Mouse (Mus musculus) forebrain, embryonic 10.5 days (tissue): ENCODE data around the gene Myo15b. TPM values are rescaled to one million over a fixed set of nuclear protein-coding genes. Genes with fewer than 3 reads are reported as not detected.

Experiments
- DNase-seq: peaks from one replicate; pipeline ENCODE4 v3.0.0-alpha.2; 2017; ENCODE audit warnings: low spot score; ENCODE audit errors: extremely low spot score
- H3K27ac ChIP-seq: fragments of 300-500 bp; sonication (generic); 2 replicates; pipeline ENCODE4 v1.5.1; 2016; ENCODE audit warnings: mild to moderate bottlenecking
- H3K27me3 ChIP-seq: fragments of 300-500 bp; sonication (generic); 2 replicates; pipeline ENCODE4 v1.6.1; 2016; ENCODE audit warnings: mild to moderate bottlenecking; ENCODE audit not compliant: poor library complexity, severe bottlenecking
- H3K36me3 ChIP-seq: fragments of 300-500 bp; sonication (generic); replicated peaks from 2 replicates; pipeline ENCODE4 v1.6.1; 2016; ENCODE audit warnings: mild to moderate bottlenecking, moderate library complexity
- H3K4me1 ChIP-seq: fragments of 300-500 bp; sonication (generic); 2 replicates; pipeline ENCODE4 v1.6.1; 2016
- H3K4me3 ChIP-seq: fragments of 300-500 bp; sonication (generic); 2 replicates; pipeline ENCODE4 v1.5.1; 2016; ENCODE audit warnings: mild to moderate bottlenecking, moderate library complexity
- H3K9me3 ChIP-seq: fragments of 300-500 bp; sonication (generic); 2 replicates; pipeline ENCODE4 v1.6.1; 2016; ENCODE audit warnings: mild to moderate bottlenecking, moderate library complexity
- WGBS: fragments of 180-500 bp; shearing (Covaris S2); methylation state at CpG from one replicate; pipeline ENCODE4 v1.1.7; 2016; 5-methylcytosine and 5-hydroxymethylcytosine counted together
- polyA plus RNA-seq: library from polyadenylated mRNA; unstranded; fragments of >200 nt; fragmentation: Nextera tagmentation; extraction: Ambion mirVana; gene quantifications from 2 replicates; pipeline ENCODE4 v1.2.1, GENCODE M21; 2016

Gene Myo15b
- polyA plus RNA-seq = 0.06 and 0.11 TPM in 2 replicates

- peak; percentile 32 for DNase-seq
- H3K4me3 ChIP-seq = peak within 1 kb of the TSS; percentile 45
- peaks cover 20% of the 10 kb centered on the region for H3K4me1 ChIP-seq
- H3K27ac ChIP-seq = peak within 1 kb of the TSS; percentile 26; the same call in 1 of the 2 replicates
- H3K27me3 ChIP-seq = peaks cover 82% of the 10 kb centered on the region
- 11% methylated on average over 27 of the region's 27 CpGs for WGBS
- no peaks in the 10 kb centered on the region for H3K36me3 ChIP-seq
- H3K9me3 ChIP-seq = no peaks in the 10 kb centered on the region
Observed at GRCm38 (mm10) chr11:115858354-115858753, at the start of gene Myo15b. Myo15b (plus strand) TSS chr11:115858406.

DNA sequence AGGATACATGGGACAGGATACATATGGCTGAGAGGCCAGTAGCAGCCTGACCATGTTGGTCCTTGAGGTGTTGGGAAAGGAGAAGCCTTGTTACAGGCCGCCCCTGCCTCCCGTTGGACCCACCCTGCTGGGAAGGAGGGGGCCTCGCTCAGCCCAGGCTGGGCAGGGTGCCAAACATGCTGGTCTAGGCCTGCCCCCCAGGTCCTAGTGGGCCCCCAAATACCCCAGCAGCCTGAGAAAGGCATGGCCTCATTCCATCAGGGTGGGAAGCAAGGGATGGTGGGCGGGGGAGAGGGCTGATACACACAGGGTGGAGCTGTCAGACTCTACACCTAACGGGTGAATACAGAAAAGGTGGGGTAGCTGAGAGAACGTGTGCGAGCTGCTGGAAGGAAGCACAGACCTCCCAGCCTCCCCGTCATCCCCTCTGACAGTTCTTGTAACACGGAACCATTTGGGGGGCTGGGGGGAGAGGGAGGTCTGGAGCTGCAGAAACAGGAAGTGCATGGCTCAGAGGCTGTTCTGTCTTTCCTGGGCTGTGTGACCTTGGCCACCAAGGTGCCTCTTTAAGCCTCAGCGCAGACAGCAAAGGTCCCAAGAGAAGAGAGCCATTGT is 49.4 kb upstream of the Myo15b start:
- Histone ChIP-seq H3K27ac (peak overlapping the region; percentile 68), H3K36me3 (peaks cover 80% of the 10 kb centered on the region), H3K4me1 (peaks cover 66% of the 10 kb centered on the region), H3K9me3 (no peaks in the 10 kb centered on the region), H3K27me3 (no peaks in the 10 kb centered on the region), H3K4me3 (peak overlapping the region; percentile 18)
- 82% methylated on average over 10 of the region's 10 CpGs for WGBS
- DNase-seq = no peak

- Histone ChIP-seq H3K27me3 (no peaks in the 10 kb centered on the region), H3K9me3 (no peaks in the 10 kb centered on the region), H3K27ac (peak overlapping the region; percentile 68), H3K4me3 (no peak overlapping the region), H3K36me3 (peaks cover 75% of the 10 kb centered on the region), H3K4me1 (peaks cover 70% of the 10 kb centered on the region)
- 74% methylated on average over 8 of the region's 8 CpGs for WGBS
- DNase-seq = no peak
Observed at GRCm38 (mm10) chr11:115809311-115809781, 48.9 kb upstream of the Myo15b start.

GRCm38 (mm10) chr11:115810377-115810776 is 47.8 kb upstream of the Myo15b start:
- 93% methylated on average over 14 of the region's 14 CpGs for WGBS
- Histone ChIP-seq H3K36me3 (peaks cover 64% of the 10 kb centered on the region), H3K27me3 (no peaks in the 10 kb centered on the region), H3K4me3 (peak overlapping the region; percentile 89), H3K27ac (0 out of 2 replicates have a peak overlapping the region, but pooled peaks have one; percentile 25), H3K4me1 (peaks cover 79% of the 10 kb centered on the region), H3K9me3 (no peaks in the 10 kb centered on the region)
- DNase-seq = no peak

- H3K4me3 ChIP-seq = peak overlapping the region; percentile 89
- no peaks in the 10 kb centered on the region for H3K9me3 ChIP-seq
- peaks cover 59% of the 10 kb centered on the region for H3K36me3 ChIP-seq
- DNase-seq = no peak
- H3K27ac ChIP-seq = peak overlapping the region; percentile 96; the same call in 1 of the 2 replicates
- peaks cover 83% of the 10 kb centered on the region for H3K4me1 ChIP-seq
- WGBS = 88% methylated on average over 20 of the region's 20 CpGs
- H3K27me3 ChIP-seq = no peaks in the 10 kb centered on the region
Observed at GRCm38 (mm10) chr11:115811381-115812093, 46.7 kb upstream of the Myo15b start.

- Histone ChIP-seq H3K9me3 (no peaks in the 10 kb centered on the region), H3K27ac (peak overlapping the region; percentile 96; the same call in 1 of the 2 replicates), H3K4me1 (peaks cover 80% of the 10 kb centered on the region), H3K27me3 (no peaks in the 10 kb centered on the region), H3K36me3 (peaks cover 59% of the 10 kb centered on the region), H3K4me3 (peak overlapping the region; percentile 89)
- no peak for DNase-seq
- 49% methylated on average over 7 of the region's 7 CpGs for WGBS
Observed at GRCm38 (mm10) chr11:115812095-115812494, 46.1 kb upstream of the Myo15b start.

- no peak for DNase-seq
- 4% methylated on average over 27 of the region's 28 CpGs for whole genome bisulfite sequencing
- Histone ChIP-seq H3K36me3 (peaks cover 58% of the 10 kb centered on the region), H3K27ac (peak overlapping the region; percentile 96), H3K27me3 (no peaks in the 10 kb centered on the region), H3K4me1 (peaks cover 74% of the 10 kb centered on the region), H3K9me3 (no peaks in the 10 kb centered on the region), H3K4me3 (peak overlapping the region; percentile 89)
Observed at GRCm38 (mm10) chr11:115812533-115813420, 45.4 kb upstream of the Myo15b start.

DNA sequence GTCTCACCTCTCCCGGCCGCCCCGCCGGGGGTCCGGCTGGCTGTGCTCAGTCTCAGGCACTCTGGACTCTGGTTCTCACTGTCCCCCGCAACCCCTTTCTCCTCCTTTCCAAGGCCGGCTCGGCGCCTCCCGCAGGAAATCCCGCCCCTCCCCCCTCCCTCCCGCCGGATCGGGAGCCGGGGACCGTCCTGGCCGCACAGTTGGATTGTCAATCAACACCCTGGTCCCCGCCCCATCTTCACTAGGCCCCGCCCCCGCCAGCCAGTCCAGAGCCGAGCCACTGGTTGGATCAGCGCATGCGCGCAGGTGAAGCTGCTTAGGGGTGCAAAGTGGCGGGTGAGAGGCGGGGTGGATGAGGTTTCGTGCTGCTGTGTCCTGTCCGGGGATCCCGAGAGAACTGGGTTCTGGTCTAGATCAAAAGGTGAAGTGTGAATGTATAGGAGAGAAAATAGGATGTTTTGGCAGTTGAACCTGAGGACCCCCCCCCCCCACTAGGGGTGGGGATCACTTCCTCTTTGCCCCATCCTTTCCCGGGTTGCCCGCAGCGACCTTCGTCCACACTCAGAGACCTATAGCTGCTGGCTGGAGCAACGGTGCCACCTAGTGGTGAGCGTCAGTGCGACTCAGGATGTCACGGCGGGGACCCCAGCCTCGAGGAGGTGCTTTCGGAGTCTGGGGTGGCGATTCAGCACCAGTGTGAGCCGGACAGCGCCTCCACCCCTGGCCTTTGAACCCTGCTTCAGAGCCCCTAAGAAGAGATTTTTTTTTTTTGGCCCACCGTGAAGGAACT is 44.5 kb upstream of the Myo15b start, which contains the start of gene Caskin2:
Gene Caskin2 (minus strand): TSS at position 133 of the 790 bp plus-strand sequence.
- no peaks in the 10 kb centered on the region for H3K9me3 ChIP-seq
- under 1% methylated on average over 43 of the region's 44 CpGs for WGBS

GRCm38 (mm10) chr11:115814605-115815450 is 43.4 kb upstream of the Myo15b start, which contains the start of gene Tsen54:
Tsen54 (plus strand) TSS chr11:115814724.
- no peaks in the 10 kb centered on the region for H3K27me3 ChIP-seq
- H3K9me3 ChIP-seq = no peaks in the 10 kb centered on the region
- WGBS = under 1% methylated on average over 77 of the region's 84 CpGs
- peak within 1 kb of the TSS; percentile 89 for H3K4me3 ChIP-seq
- peak within 1 kb of the TSS; percentile 96 for H3K27ac ChIP-seq
- peak; percentile 87 for DNase-seq
- peaks cover 57% of the 10 kb centered on the region for H3K36me3 ChIP-seq
- peaks cover 53% of the 10 kb centered on the region for H3K4me1 ChIP-seq

More for the DNA sequence above, 44.5 kb upstream of the Myo15b start, which contains the start of gene Caskin2:
- peak within 1 kb of the TSS; percentile 89 for H3K4me3 ChIP-seq
- H3K27ac ChIP-seq = peak within 1 kb of the TSS; percentile 96
- no peaks in the 10 kb centered on the region for H3K27me3 ChIP-seq
- H3K4me1 ChIP-seq = peaks cover 64% of the 10 kb centered on the region
- H3K36me3 ChIP-seq = peaks cover 60% of the 10 kb centered on the region
- peak; percentile 100 for DNase-seq

- 92% methylated on average over 5 of the region's 5 CpGs for WGBS
- H3K4me3 ChIP-seq = no peak overlapping the region
- H3K9me3 ChIP-seq = no peaks in the 10 kb centered on the region
- peaks cover 3% of the 10 kb centered on the region for H3K27me3 ChIP-seq
- H3K36me3 ChIP-seq = peaks cover 58% of the 10 kb centered on the region
- peaks cover 28% of the 10 kb centered on the region for H3K4me1 ChIP-seq
- no peak overlapping the region for H3K27ac ChIP-seq
- no peak for DNase-seq
Observed at GRCm38 (mm10) chr11:115817331-115817730, 40.9 kb upstream of the Myo15b start.
